Mouse (Mus musculus) G1E-ER4 (cell line): ENCODE measurements around the gene Fpgs. TPM values are rescaled to one million over a fixed set of nuclear protein-coding genes. Genes with fewer than 3 reads are reported as not detected.

Experiments used
- GATA1 ChIP-seq: IDR thresholded peaks from one replicate; pipeline ENCODE4 v1.8.0; 2012; ENCODE audit warnings: low read length, inconsistent platforms
- polyA plus RNA-seq: library from polyadenylated mRNA; stranded (reverse); fragments of >175 nt; gene quantifications from 2 replicates; pipeline ENCODE4 v1.2.3, GENCODE M21; 2012

Gene Fpgs
- polyA plus RNA-seq, 1 experiment: 172 TPM

- no peak for TF ChIP-seq GATA1
These were observed 34.1 kb downstream of the Fpgs start for GRCm38 (mm10) chr2:32669876-32670275.

- no peak for TF ChIP-seq GATA1
These were observed 35.8 kb downstream of the Fpgs start for GRCm38 (mm10) chr2:32668176-32668575.

- no peak for TF ChIP-seq GATA1
These were observed 36.2 kb downstream of the Fpgs start for GRCm38 (mm10) chr2:32667775-32668174.

GRCm38 (mm10) chr2:32665853-32666252 is 38.1 kb downstream of the Fpgs start:
- no peak for TF ChIP-seq GATA1

DNA sequence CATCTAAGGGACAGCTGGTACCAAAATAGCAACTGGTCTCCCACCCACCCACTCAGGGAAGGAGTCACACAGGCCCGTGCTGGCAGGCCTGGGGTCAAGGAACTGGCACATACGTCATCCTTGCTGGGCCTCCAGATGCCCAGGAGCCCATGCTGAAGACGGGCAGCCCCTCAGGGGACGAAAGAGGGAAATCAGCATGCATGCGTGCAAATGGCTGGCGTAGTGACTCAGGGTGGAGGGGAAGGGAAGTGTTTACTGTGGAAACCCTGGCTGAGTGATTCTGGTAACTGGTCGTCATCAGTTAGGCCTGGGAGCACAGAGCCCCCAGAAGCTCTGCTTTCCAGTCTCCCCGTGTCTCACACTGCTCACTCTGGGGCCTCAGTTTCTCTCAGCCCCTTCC is 38.6 kb downstream of the Fpgs start:
- no peak for TF ChIP-seq GATA1

DNA sequence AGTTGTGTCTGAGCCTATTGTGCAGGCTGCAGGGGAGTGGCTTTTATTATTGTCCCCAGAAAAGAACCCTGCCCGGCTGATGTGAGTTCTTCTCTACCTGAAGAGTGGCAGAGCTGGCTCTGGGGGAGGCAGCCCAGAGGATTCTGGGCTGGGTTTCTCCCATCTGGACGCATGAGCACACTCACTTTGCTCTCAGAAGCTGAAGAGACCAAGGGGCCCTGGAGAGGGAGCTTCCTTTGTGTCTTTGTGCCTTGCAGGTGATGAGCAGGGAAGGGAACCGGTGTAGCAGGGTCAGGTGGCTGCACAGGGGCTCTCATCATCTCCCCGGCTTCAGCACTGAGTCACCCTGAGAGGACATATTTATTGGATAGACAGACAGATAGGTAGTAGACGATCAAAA is 41.7 kb downstream of the Fpgs start:
- no peak for TF ChIP-seq GATA1

DNA sequence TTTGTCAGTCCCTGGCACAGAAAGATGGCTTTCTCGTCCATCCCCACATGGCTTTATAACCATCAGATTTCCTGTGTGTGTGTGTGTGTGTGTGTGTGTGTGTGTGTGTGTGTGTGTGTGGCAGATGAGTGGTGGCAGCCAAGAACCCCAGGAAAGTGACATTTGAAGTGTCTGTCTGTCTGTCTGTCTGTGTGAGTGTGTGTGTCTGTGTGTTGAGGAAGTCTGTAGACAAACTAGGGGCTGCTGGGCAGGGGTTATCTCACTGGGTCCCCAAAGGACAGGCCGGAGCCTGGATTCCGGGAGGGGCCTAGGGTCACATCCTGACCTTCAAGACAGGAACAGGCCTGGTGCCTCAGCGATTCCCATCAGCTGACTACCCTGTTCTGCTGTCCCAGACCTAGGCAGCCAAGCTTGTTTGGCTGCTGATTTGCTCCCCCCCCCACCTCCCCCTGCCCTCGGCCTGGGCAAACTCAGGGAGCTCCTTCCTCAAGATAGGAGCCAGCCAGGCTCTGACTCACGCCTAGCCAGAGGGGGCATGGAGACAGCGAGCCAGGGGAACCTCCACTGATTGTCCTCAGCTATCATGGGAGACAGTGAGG is 42.3 kb downstream of the Fpgs start:
- no peak for TF ChIP-seq GATA1

DNA sequence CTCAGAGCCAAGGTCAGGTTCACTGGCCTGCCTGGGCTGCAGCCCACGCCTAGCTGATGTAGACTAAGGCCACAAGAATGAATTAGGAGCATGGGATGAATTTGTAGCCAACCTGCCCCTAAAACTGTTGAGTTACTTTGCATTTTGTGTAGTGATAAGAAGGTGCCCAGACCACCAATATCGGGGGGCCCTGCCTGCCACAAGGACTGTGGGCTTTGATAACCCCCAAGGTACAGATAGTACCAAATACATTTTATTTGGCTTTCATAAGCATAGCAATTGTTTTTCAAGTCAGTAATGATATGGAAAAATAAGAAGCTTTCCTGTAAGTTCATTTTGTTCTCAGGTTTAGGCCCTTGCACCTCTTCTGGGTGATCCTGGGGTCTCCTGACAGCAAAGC is 45.1 kb downstream of the Fpgs start:
- peak; percentile 32 for TF ChIP-seq GATA1

DNA sequence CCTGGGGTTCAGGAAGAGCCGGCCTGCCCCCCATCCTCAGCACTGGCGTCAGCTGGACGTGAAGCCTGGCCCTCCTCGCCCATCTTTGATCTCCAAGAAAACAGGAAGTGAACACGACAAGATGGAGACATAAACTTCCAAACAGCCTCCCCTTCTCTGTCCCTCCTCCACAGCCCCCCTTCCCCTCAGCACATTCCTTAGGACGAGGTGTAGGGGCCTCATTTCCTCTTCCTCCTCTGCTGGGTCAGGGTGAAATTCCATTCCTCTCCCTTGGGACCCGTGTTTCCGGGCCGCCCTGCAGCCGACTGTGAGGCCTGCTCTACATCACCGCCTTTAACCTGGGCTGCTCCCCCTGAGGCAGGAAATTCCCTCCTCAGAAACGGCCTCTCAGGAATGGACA is 48.1 kb downstream of the Fpgs start:
- TF ChIP-seq GATA1: no peak

GRCm38 (mm10) chr2:32655394-32655744 is 48.6 kb downstream of the Fpgs start:
- no peak for TF ChIP-seq GATA1

GRCm38 (mm10) chr2:32654743-32655393 is 49.1 kb downstream of the Fpgs start:
- TF ChIP-seq GATA1: no peak

GRCm38 (mm10) chr2:32653764-32654163 is 50.2 kb downstream of the Fpgs start:
- no peak for TF ChIP-seq GATA1

DNA sequence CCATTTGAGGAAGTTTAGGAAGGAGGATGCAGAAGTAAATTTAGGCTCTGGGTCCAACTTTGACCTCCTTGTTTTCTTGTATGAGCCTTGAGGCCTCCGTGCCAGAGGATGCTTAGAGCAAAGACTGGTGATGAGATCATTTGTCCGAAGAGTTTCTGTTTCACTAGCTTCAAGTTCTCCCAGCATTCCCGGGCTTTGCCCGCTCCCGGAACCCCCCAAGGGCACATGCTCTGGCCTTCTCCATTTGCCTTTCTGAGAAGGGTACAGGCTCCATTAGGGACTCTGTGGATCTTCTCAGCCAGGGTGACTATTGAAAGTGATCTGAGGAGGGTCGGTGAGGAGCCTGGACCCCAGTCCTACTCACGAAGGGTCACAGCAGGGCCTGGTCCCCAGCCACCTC is 56.6 kb downstream of the Fpgs start:
- TF ChIP-seq GATA1: no peak

- no peak for TF ChIP-seq GATA1
These were observed 57.4 kb downstream of the Fpgs start, which contains the start of gene Eng for GRCm38 (mm10) chr2:32646379-32647056. Gene Eng, plus strand, starts transcription at chr2:32646595.

GRCm38 (mm10) chr2:32645647-32646046 is 58.3 kb downstream of the Fpgs start:
- no peak for TF ChIP-seq GATA1

DNA sequence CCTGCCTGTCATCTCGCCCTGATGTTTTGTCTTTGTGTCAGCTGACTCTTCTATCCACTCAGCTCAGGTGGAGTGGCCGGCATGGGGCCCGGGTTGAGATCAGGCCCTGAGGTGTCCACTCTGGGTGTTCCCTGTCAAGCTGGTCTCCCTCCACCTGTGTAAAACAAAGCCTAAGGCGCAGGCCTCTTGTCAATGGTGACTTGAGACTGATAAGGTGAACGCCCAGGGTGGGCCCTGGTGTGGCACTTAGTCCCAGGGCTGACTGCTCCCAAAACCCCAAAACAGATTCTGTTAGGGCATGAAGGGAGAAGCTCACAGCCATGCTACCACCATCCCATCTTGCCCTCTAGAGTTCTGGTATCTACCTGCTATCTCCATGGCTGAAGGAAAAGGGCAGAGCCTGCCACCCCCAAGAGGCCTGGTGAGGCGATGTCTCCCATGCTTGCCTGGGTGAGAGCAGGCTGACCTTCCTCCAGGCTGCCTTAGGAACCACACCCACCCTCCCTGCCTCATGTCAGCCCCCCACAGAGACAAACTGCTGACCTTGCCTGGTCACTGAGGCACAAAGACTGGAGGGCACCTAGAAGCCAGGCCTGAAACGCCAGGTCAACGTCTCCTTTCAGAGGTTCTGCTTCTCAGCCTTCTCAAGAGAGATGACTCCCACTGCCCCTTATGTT is 59.0 kb downstream of the Fpgs start:
- TF ChIP-seq GATA1: no peak
